ENCODE assay signal across 20 mouse cellular contexts in the genomic region with DNA sequence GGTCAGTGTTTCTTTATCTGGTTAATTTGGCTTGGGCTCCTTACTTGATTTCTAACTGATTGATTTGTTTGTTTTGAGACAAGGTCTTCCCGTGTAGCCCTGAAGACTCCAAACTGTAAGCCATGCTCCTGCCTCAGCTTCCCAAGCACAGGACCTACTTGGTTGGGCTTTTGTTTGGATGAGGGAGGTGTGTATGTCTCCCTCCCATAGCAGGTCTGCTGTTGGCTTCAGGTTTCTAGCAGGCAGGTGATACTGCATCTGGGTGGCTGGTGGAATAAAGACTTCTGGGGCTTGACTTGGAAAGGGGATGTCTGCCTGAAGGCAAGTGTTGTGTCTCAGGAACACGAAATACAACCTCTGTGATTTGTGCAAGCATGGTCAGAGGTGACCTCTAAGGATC. TPM values are rescaled to one million over a fixed set of nuclear protein-coding genes. Genes with fewer than 3 reads are reported as not detected.
DNase-seq lines count a peak whose midpoint lies in the region; ATAC-seq and TF ChIP-seq lines count a peak whose summit lies in the region.
"Had no signal": no experiment of that assay in that cellular context is flagged by ENCODE, and none has a peak within 500 bp of the region (broad histone marks: within the 10 kb centered on the region; RNA-seq: fewer than 3 reads in every experiment).

No protein-coding gene starts in this region.

- no peak for DNase-seq in gastrocnemius, adult 2 months
- DNase-seq in gastrocnemius, adult 18-20 months (ENCODE audit: low spot score) = no peak
- no peak for DNase-seq in lung, postnatal 0 days (ENCODE audit: low spot score)
- no peak for DNase-seq in lung, postnatal 14 days
- no peak for DNase-seq in cerebellum, postnatal 10 days
- DNase-seq: cerebellum, adult 11-12 months; cerebellum, adult 9-11 months; layer of hippocampus, adult 9-11 months; liver had no signal

- no peak for TF ChIP-seq POLR2A in bone marrow macrophage, adult 2 months (IDR thresholded peaks at IDR 0.05; ENCODE audit: borderline replicate concordance, low read depth, low read length)
- TF ChIP-seq POLR2A in small intestine, adult 2 months (IDR thresholded peaks at IDR 0.05; ENCODE audit: low read depth, low read length) = no peak

- no peak overlapping the region for H3K9ac ChIP-seq in lung, postnatal 0 days (replicated peaks; ENCODE audit: low read depth)
- H3K9ac ChIP-seq in midbrain, embryonic 13.5 days (replicated peaks) = no peak overlapping the region
- H3K9ac ChIP-seq: forebrain, postnatal 0 days; liver, embryonic 14.5 days had no signal

- no peak for TF ChIP-seq EP300 in lung, postnatal 0 days (IDR thresholded peaks at IDR 0.05)

- no peaks in the 10 kb centered on the region; the same call in 1 of the 2 replicates for H3K4me1 ChIP-seq in lung, postnatal 0 days (ENCODE audit: insufficient read depth, low read depth, low read length)
- H3K4me1 ChIP-seq in bone marrow macrophage, adult 2 months (ENCODE audit: control insufficient read depth, insufficient read depth, low read length) = peaks cover 49% of the 10 kb centered on the region
- H3K4me1 ChIP-seq in small intestine, adult 2 months (ENCODE audit: control insufficient read depth, insufficient read depth, insufficient read length, low read length) = peaks cover 14% of the 10 kb centered on the region
- H3K4me1 ChIP-seq in midbrain, embryonic 13.5 days (replicated peaks) = 0 out of 2 replicates have a peak, but pooled peaks cover 4% of the 10 kb centered on the region

- no peak for TF ChIP-seq CTCF in gastrocnemius, adult 2 months (IDR thresholded peaks at IDR 0.05)
- no peak for TF ChIP-seq CTCF in lung, postnatal 0 days (IDR thresholded peaks at IDR 0.05)
- no peak for TF ChIP-seq CTCF in bone marrow macrophage, adult 2 months (IDR thresholded peaks at IDR 0.05; ENCODE audit: low read depth, low read length)
- TF ChIP-seq CTCF in small intestine, adult 2 months (IDR thresholded peaks at IDR 0.05; ENCODE audit: extremely low read depth, insufficient read length, insufficient replicate concordance, low read depth, low read length) = no peak

- H3K27me3 ChIP-seq in lung, postnatal 0 days (replicated peaks; ENCODE audit: insufficient read depth, low read length) = no peaks in the 10 kb centered on the region
- no peaks in the 10 kb centered on the region for H3K27me3 ChIP-seq in small intestine, adult 2 months (ENCODE audit: control insufficient read depth, insufficient read depth, low read length)
- H3K27me3 ChIP-seq in midbrain, embryonic 13.5 days = no peaks in the 10 kb centered on the region
- H3K27me3 ChIP-seq: heart, embryonic 12.5 days had no signal

- peak overlapping the region; percentile 31; the same call in 1 of the 2 replicates for H3K27ac ChIP-seq in gastrocnemius, adult 2 months
- 0 out of 2 replicates have a peak overlapping the region, but pooled peaks have one; percentile 87 for H3K27ac ChIP-seq in lung, postnatal 0 days (ENCODE audit: low read length)
- 0 out of 2 replicates have a peak overlapping the region, but pooled peaks have one; percentile 98 for H3K27ac ChIP-seq in bone marrow macrophage, adult 2 months (ENCODE audit: insufficient read depth, low read depth, low read length)
- peak overlapping the region; percentile 56; the same call in 1 of the 2 replicates for H3K27ac ChIP-seq in small intestine, adult 2 months (ENCODE audit: insufficient read depth, low read depth, low read length)
- H3K27ac ChIP-seq in midbrain, embryonic 13.5 days = no peak overlapping the region
- H3K27ac ChIP-seq: hindbrain, embryonic 14.5 days; liver, embryonic 14.5 days; neural tube, embryonic 13.5 days had no signal

- 65% methylated on average over 2 of the region's 2 CpGs for WGBS in lung, postnatal 0 days
- 64% methylated on average over 2 of the region's 2 CpGs for WGBS in small intestine, adult 2 months
- whole genome bisulfite sequencing in midbrain, embryonic 13.5 days = 79% methylated on average over 2 of the region's 2 CpGs

- intact Hi-C loops in gastrocnemius, adult 2 months (cut with DNase I) = no loop called here

- no peaks in the 10 kb centered on the region for H3K9me3 ChIP-seq in lung, postnatal 0 days (ENCODE audit: low read length)
- no peaks in the 10 kb centered on the region for H3K9me3 ChIP-seq in midbrain, embryonic 13.5 days
- H3K9me3 ChIP-seq: neural tube, embryonic 13.5 days had no signal

- ATAC-seq in lung, postnatal 0 days = no peak
- ATAC-seq in midbrain, embryonic 13.5 days = no peak

- no peak overlapping the region for H3K4me3 ChIP-seq in gastrocnemius, adult 2 months
- H3K4me3 ChIP-seq in lung, postnatal 0 days (ENCODE audit: low read depth, low read length) = no peak overlapping the region
- no peak overlapping the region for H3K4me3 ChIP-seq in bone marrow macrophage, adult 2 months (ENCODE audit: insufficient read depth, low read length)
- H3K4me3 ChIP-seq in small intestine, adult 2 months (ENCODE audit: low read depth, low read length) = no peak overlapping the region
- H3K4me3 ChIP-seq in midbrain, embryonic 13.5 days (replicated peaks) = no peak overlapping the region
- H3K4me3 ChIP-seq: erythroblast, embryonic 14.5 days; myocyte had no signal

- no peaks in the 10 kb centered on the region for H3K36me3 ChIP-seq in lung, postnatal 0 days (ENCODE audit: insufficient read depth, low read length)
- no peaks in the 10 kb centered on the region for H3K36me3 ChIP-seq in small intestine, adult 2 months (ENCODE audit: control insufficient read depth, insufficient read depth, low read length)
- H3K36me3 ChIP-seq in midbrain, embryonic 13.5 days = no peaks in the 10 kb centered on the region
- H3K36me3 ChIP-seq: heart, embryonic 12.5 days; neural tube, embryonic 13.5 days had no signal

- no peak overlapping the region for H3K4me2 ChIP-seq in lung, postnatal 0 days (replicated peaks; ENCODE audit: low read depth, low read length)
- H3K4me2 ChIP-seq in midbrain, embryonic 13.5 days (replicated peaks) = no peak overlapping the region
- H3K4me2 ChIP-seq: midbrain, embryonic 11.5 days had no signal

RNA-seq across cellular contexts. Expression of gene Traf1, which starts 0.6 kb away (rescaled TPM):
- total RNA-seq in gastrocnemius, adult 2 months (2021) = 1 to 10 TPM in 1 of 2 experiments, under 1 TPM in 1; 0.46 to 1.2 TPM
- total RNA-seq in gastrocnemius, adult 18-20 months (2021) = under 1 TPM; 0.30 to 0.97 TPM
- polyA plus RNA-seq in lung, postnatal 0 days (2015; fragmentation: Nextera tagmentation; extraction: Ambion mirVana) = 61.4 and 67.0 TPM in 2 replicates
- 22.0 and 28.0 TPM in 2 replicates for polyA plus RNA-seq in bone marrow macrophage, adult 2 months (2012; ENCODE audit: insufficient read depth, insufficient read length, missing spikeins)
- 3.8 and 6.1 TPM in 2 replicates for polyA plus RNA-seq in small intestine, adult 2 months (2012; rRNA removed)
- 0.59 and 0.79 TPM in 2 replicates for polyA plus RNA-seq in midbrain, embryonic 13.5 days (2015; fragmentation: Nextera tagmentation; extraction: Ambion mirVana)
- polyA plus RNA-seq: erythroblast, embryonic 14.5 days had no signal

RNA-seq across cellular contexts. Expression of gene Phf19, which starts 48.4 kb away (rescaled TPM):
- total RNA-seq in gastrocnemius, adult 2 months (2021) = under 1 TPM; 0.54 to 0.61 TPM
- under 1 TPM; 0.59 to 0.71 TPM for total RNA-seq in gastrocnemius, adult 18-20 months (2021)
- polyA plus RNA-seq in lung, postnatal 0 days (2015; fragmentation: Nextera tagmentation; extraction: Ambion mirVana) = 1.3 and 1.6 TPM in 2 replicates
- polyA plus RNA-seq in bone marrow macrophage, adult 2 months (2012; ENCODE audit: insufficient read depth, insufficient read length, missing spikeins) = 9.9 and 13.4 TPM in 2 replicates
- polyA plus RNA-seq in small intestine, adult 2 months (2012; rRNA removed) = 0.51 and 1.4 TPM in 2 replicates
- polyA plus RNA-seq in midbrain, embryonic 13.5 days (2015; fragmentation: Nextera tagmentation; extraction: Ambion mirVana) = 1.2 and 2.2 TPM in 2 replicates
